Mouse (Mus musculus): ENCODE results near the gene Fndc3a. TPM values are rescaled to one million over a fixed set of nuclear protein-coding genes. Genes with fewer than 3 reads are reported as not detected.

Fndc3a gene
- 52.8 TPM for polyA plus RNA-seq (2017; shearing (Covaris generic))

DNA sequence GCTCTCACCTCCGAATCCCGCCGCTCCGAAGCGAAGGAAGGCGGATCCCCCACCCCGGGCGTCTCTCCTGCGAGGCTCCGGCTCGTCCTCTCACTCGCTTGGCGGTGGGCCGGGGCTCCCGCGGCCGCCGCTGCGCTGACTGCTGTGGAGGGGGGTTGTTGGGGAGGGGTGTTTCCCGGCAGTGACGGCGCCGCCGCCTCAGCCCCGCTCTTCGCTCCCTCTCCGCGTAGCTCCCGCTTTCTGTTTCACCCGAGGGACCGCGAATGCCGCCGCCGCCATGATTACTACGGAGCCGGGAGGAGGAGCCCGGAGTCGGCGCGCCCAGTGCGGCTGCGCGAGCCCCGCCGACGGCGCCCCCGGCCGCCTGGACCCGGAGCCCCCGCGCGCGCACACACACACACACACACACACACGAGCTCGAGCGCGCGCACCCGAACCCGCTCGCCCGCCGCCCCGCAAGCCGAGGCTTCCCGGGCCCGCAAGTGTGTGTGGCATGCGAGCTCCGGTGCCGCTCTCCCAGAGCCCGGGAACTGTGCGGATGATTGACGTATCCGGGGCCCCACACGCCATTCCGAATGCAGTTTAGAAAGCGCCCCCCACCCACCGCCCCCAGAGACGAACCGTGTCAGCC, at the start of gene Fndc3a:
Gene Fndc3a (minus strand): TSS at position 294 of the 631 bp plus-strand sequence.

DNA sequence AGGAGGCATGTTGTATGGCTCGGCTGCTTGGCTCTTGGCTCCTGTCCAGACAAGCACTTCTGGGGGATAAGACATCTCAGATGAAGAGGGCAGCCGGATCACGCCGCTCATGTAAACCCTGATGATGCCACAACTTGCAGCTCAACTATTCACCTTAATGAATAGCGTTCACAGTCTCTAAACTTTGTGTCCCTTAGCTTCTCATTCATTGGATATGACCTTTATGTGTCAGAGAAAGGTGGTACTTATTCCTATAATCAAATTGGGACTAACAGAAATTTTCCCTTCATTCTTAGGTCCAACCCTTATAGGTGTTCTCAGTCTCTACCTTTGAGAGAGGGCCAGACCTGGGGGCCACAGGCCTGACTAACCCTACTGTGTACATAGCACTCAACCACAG, 218.1 kb downstream of the Fndc3a start, which contains the start of gene Gm9195:
Gene Gm9195 (minus strand): TSS at position 101 of the 400 bp plus-strand sequence.

Other genes with a start within 250 kb of the Fndc3a start
- gene Gm9195, start 218.2 kb downstream of the Fndc3a start, polyA plus RNA-seq (2017; shearing (Covaris generic)), result 0.06 TPM

All from effector memory CD4-positive, alpha-beta T cell, adult 7 months (primary cell).